Mouse (Mus musculus) right cerebral cortex, postnatal 4 days (tissue): ENCODE measurements at regions not wholly inside any gene's neighbourhood (a gene's known extent, or its start where the extent isn't known, plus 50 kb on each side); places are given as distances from the start of the nearest gene placed in this dataset.
"Not testable (repeated sequence)": the region's sequence is repeated elsewhere in the genome, so short reads cannot be mapped to it uniquely, and the experiment has no call there.

Source experiments
- DNase-seq: peaks from one replicate; pipeline ENCODE4 v3.0.0-alpha.2; 2022

- DNase-seq = no peak
Measured at GRCm38 (mm10) chr9:14060257-14060656, 214.6 kb upstream of the Sesn3 start.

GRCm38 (mm10) chr9:14061389-14061788 is 213.5 kb upstream of the Sesn3 start:
- no peak for DNase-seq

- no peak for DNase-seq
Measured at GRCm38 (mm10) chr9:14061840-14062239, 213.0 kb upstream of the Sesn3 start.

- DNase-seq = no peak
Measured at GRCm38 (mm10) chr9:14062706-14063105, 212.2 kb upstream of the Sesn3 start.

- DNase-seq = not testable (repeated sequence)
Measured at GRCm38 (mm10) chr9:14066741-14067140, 208.1 kb upstream of the Sesn3 start.

GRCm38 (mm10) chr9:14069076-14069475 is 205.8 kb upstream of the Sesn3 start:
- DNase-seq = no peak

- DNase-seq = no peak
Measured at GRCm38 (mm10) chr9:14069770-14070169, 205.1 kb upstream of the Sesn3 start.

- DNase-seq = no peak
Measured at GRCm38 (mm10) chr9:14071728-14072127, 203.1 kb upstream of the Sesn3 start.

GRCm38 (mm10) chr9:14072950-14073349 is 201.9 kb upstream of the Sesn3 start:
- DNase-seq = no peak

GRCm38 (mm10) chr9:14074273-14074672 is 200.6 kb upstream of the Sesn3 start:
- no peak for DNase-seq

- not testable (repeated sequence) for DNase-seq
Measured at GRCm38 (mm10) chr9:14074866-14075265, 200.0 kb upstream of the Sesn3 start.

- peak; percentile 48 for DNase-seq
Measured at GRCm38 (mm10) chr9:14075452-14075851, 199.4 kb upstream of the Sesn3 start.

GRCm38 (mm10) chr9:14075868-14076267 is 199.0 kb upstream of the Sesn3 start:
- DNase-seq = no peak

- DNase-seq = no peak
Measured at GRCm38 (mm10) chr9:14076728-14077127, 198.1 kb upstream of the Sesn3 start.

GRCm38 (mm10) chr9:14081138-14081537 is 193.7 kb upstream of the Sesn3 start:
- no peak for DNase-seq

- no peak for DNase-seq
Measured at GRCm38 (mm10) chr9:14086201-14086600, 188.7 kb upstream of the Sesn3 start.

- no peak for DNase-seq
Measured at GRCm38 (mm10) chr9:14086611-14087010, 188.3 kb upstream of the Sesn3 start.

- DNase-seq = no peak
Measured at GRCm38 (mm10) chr9:14087874-14088273, 187.0 kb upstream of the Sesn3 start.

GRCm38 (mm10) chr9:14089791-14090256 is 185.0 kb upstream of the Sesn3 start:
- peak; percentile 16 for DNase-seq

- DNase-seq = no peak
Measured at GRCm38 (mm10) chr9:14090454-14090853, 184.4 kb upstream of the Sesn3 start.

- no peak for DNase-seq
Measured at GRCm38 (mm10) chr9:14091099-14091930, 183.6 kb upstream of the Sesn3 start.

GRCm38 (mm10) chr9:14092996-14093442 is 181.8 kb upstream of the Sesn3 start:
- no peak for DNase-seq

GRCm38 (mm10) chr9:14103538-14103937 is 171.3 kb upstream of the Sesn3 start:
- DNase-seq = no peak

GRCm38 (mm10) chr9:14104921-14105320 is 169.9 kb upstream of the Sesn3 start:
- DNase-seq = no peak

GRCm38 (mm10) chr9:14106371-14106770 is 168.5 kb upstream of the Sesn3 start:
- no peak for DNase-seq
